Mouse (Mus musculus) left cerebral cortex, adult 18-20 months (tissue): Measurements from ENCODE around the gene Mical2. TPM values are rescaled to one million over a fixed set of nuclear protein-coding genes. Genes with fewer than 3 reads are reported as not detected.
A peak's percentile ranks its signal among the peaks of the same experiment; 100 is the strongest.

Experiments
- DNase-seq, 2 experiments: peaks; one replicate each; pipeline ENCODE4 v3.0.0; 2021 to 2022; ENCODE audit warnings: low spot score in 2 of 2, mixed read lengths in 1 of 2
- total RNA-seq, 2 experiments: library from RNA; stranded (reverse); gene quantifications; 2 replicates each; pipeline ENCODE4 v1.2.3; 2021

The Mical2 gene
- total RNA-seq, 2 experiments from 2014 or later, result 503 to 562 TPM

- DNase-seq, result no peak
Observed at GRCm38 (mm10) chr7:112309289-112310016, 83.8 kb downstream of the Mical2 start.

GRCm38 (mm10) chr7:112310017-112310360, 84.3 kb downstream of the Mical2 start:
- DNase-seq, result no peak

GRCm38 (mm10) chr7:112313211-112313610, 87.6 kb downstream of the Mical2 start:
- no peak for DNase-seq

GRCm38 (mm10) chr7:112313670-112314069, 88.0 kb downstream of the Mical2 start:
- DNase-seq, result no peak

- DNase-seq, result peak; percentile 86 to 89
Observed at GRCm38 (mm10) chr7:112316239-112316638, 90.6 kb downstream of the Mical2 start.

DNA sequence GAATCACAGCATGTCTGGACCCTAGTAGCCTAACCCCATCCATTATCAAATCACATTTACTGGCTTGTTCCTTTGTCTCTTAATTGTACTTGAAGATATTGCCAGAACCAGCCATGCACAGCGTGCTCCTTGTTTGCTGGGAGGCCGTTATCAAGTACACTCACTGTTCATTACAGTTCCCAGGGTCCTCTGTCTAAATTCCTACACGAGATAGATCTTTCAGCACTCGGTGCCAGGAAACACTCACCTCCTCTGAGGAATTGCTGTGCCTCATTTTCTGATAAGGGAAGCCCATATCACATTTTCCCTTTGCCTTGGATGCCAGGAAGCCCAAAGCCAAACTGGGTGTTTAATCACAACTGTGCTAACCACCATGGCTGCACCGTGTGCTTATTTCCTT, 91.8 kb downstream of the Mical2 start:
- no peak for DNase-seq

DNA sequence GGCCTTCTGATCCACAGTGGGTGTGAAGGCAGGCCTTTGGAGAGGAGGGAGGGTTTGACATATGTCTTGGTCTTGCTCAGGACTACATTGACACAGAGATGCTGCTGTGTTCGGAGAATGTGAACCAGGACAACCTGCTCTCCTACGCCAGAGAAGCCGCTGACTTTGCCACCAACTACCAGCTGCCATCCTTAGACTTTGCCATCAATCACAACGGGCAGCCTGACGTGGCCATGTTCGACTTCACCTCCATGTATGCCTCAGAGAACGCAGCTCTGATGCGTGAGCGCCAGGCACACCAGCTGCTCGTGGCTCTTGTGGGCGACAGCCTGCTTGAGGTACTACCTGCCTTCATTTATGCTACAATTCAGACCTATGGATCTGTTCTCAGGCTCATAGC, 92.7 kb downstream of the Mical2 start:
- no peak for DNase-seq

GRCm38 (mm10) chr7:112319419-112319818, 93.8 kb downstream of the Mical2 start:
- DNase-seq, result no peak

GRCm38 (mm10) chr7:112320052-112320730, 94.5 kb downstream of the Mical2 start:
- no peak for DNase-seq

DNA sequence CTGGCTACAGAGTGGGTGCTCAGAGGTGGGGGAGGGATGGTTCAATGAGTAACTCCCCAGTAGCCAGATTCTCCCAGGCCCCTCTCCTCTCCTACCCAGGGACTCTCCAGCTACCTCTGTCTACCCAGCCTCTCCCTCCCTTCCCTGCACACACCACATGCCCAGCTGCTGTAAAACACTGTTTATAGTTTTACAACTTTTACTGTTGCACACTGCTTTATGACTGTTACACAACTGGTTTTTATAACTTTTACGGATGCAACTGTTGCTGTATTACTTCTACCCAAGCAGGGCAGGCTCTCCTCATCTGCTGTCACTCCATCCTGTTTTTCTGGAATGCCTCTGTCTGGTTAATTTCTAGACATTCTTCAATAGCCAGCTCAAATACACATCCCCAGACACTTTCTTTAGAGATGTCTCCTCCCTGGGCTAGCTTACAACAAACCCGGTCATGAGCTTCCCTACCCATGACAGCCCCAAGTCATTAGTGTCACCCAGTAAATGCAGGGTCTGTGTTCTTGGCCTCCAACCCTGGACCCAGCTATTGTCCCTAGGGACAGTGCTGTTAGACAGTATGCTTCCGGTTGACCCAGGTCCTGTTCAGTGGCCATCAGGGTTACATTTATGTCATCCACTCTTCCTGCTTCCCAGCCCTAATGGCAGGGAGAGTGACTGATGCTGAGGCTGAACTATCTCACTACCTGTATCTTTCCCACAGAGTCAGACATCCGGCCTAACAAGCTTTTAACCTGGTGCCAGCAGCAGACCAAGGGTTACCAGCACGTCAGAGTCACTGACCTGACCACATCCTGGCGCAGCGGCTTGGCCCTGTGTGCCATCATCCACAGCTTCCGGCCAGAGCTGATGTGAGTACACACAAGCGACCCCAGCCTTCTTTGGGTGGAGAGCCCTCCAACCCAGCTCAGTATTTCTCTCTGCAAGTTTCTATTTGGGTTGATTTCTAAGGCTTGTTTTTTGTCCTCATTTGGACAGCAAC, 96.4 kb downstream of the Mical2 start:
- DNase-seq, result no peak

DNA sequence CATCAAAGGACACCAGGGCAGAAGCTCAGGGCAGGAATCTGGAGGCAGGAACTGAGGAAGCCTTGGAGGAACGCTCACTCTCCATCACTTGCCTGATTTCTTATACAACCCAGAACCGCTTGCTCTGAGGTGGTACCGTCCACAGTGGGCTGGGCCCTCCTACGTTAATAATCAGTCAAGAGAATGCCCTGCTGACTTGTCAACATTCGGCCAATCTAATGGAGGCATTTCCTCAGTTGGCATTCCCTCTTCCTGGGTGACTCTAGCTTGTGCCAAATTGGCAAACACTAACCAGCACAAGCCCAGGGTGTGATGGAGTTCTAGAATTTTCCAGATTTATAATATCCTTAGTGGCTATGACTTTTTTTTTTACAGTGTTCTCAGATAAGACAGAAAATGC, 98.9 kb downstream of the Mical2 start:
- DNase-seq, result no peak

- no peak for DNase-seq
Observed at GRCm38 (mm10) chr7:112326852-112327251, 101.2 kb downstream of the Mical2 start.

- peak; percentile 47 to 53 for DNase-seq
Observed at GRCm38 (mm10) chr7:112328969-112329368, 103.3 kb downstream of the Mical2 start.

- DNase-seq, result peak; percentile 22 to 39
Observed at GRCm38 (mm10) chr7:112329496-112329895, 103.8 kb downstream of the Mical2 start.

DNA sequence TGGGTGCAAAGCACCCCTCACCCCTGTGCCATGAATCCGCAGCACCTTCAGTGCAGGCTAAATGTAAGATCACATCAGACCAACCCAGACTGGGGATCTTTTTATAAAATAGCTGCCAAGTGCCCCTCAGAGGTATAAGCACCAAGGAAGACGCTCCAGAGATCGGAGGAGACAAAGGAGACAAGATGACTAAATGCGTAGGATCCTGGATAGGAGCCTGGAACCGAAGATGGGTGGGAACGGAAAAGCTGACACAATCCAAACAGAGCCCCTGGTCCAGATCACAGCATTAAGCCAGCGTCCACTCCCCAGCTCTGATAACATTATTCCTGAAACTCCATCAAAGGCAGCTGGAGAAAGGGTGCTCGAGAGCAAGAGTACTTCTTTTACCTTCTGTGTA, 105.3 kb downstream of the Mical2 start:
- no peak for DNase-seq

GRCm38 (mm10) chr7:112331804-112332203, 106.1 kb downstream of the Mical2 start:
- DNase-seq, result no peak

DNA sequence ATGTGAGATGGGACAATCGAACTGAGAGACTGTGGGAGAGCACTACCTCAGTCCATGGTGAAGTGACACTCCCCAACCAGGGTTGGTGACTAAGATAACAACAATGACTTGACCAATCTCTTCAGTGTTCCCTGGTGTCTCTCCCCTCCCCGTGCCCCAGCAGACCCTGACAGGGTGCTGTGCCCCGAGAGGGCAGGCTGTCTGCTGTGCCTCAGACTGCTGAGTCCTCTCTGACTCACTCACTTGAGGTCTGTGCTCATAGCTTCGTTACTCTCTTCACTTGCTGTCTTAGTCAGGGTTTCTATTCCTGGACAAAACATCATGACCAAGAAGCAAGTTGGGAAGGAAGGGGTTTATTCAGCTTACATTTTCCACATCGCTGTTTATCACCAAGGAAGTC, 106.8 kb downstream of the Mical2 start:
- no peak for DNase-seq

DNA sequence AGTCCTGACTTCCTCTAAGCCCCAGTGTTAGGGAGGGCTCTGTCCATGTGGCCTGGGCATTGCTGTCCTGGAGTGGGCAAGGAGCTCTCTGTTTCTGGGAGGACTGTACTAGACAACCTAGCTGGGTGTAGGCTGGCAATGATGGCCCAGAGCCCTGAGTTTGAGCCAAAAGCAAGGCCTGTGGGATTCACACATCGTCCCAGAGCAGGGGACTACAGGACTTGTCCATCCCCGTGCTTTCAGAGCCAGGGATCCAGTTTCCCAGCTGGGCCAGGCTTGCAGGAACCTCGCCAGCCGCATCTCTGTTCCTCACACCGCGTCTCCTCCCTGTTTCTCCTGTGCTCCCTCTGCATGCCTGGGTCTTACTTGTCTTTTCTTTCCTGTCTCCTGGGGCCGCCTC, 107.7 kb downstream of the Mical2 start:
- DNase-seq, result no peak

DNA sequence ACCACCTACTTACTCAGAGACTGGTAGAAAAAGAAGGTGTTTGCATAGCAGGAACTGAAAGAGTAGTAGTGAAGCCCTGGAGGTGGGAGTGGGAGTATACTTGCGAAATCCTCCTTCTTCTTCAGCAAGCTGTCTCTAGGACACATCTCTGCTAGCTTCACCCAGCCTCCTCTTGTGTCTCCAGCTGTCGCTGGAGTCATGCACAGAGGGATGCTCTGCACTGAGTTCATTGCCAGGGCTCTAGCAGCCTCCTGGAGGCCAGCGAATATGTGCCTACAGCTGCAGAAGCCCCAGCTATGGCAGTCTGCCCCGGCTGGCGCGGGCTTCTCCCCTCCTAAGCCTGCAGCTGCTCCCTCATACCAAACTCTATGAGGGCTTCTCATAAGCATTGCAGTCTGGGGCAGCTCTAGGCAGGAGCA, 110.6 kb downstream of the Mical2 start:
- peak; percentile 67 to 83 for DNase-seq

DNA sequence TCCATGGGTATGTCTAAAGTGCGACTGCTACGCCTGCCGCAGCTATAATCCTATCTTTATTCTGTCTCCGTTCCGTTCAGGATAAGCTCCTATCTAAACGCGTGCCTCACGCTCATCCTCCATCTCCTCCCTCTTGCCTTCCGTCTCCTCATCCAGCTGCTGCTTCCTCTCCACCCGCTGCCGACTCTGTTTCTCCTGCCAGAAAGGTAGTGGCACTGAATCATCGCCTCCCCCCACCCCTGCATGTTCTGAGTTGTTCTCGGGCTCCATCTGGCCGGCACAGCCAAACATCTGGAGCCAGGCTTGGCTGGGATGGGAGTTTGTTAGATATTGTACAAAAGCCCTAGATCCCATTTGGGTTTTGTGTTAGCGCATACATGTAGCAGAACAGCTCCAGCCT, 111.1 kb downstream of the Mical2 start:
- DNase-seq, result peak; percentile 65 to 69

DNA sequence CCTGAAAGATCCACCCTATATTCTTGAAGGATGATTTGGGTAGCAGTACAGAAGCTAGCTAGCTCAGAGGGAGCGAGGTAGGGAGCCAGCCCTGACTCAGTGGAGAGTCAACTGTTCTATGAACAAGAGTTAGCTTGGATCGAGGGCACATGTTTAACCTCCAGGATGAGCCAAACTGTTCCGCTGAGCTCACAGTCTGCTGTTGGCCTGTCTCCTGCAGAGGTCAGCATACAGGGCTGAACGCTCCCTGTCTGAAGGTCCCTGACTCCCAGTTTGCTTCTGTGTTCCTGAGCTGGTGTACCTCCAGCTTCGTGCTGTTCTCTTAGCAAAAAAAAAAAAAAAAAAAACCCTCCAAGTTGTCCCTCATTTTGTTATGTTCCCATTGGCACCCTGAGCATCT, 112.1 kb downstream of the Mical2 start:
- no peak for DNase-seq

GRCm38 (mm10) chr7:112341052-112341451, 115.4 kb downstream of the Mical2 start:
- no peak for DNase-seq
